Mouse (Mus musculus) forebrain, embryonic 11.5 days (tissue): ENCODE results near the gene Dhodh. TPM values are rescaled to one million over a fixed set of nuclear protein-coding genes. Genes with fewer than 3 reads are reported as not detected.
A peak's percentile ranks its signal among the peaks of the same experiment; 100 is the strongest.

Experiments used
- ATAC-seq: fragments of 200-750 bp; cut with Nextera tagmentation; replicated peaks from 2 replicates; pipeline ENCODE4 v1.8.0; 2017; ENCODE audit warnings: moderate TSS enrichment; ENCODE audit not compliant: low FRiP score
- DNase-seq: peaks from one replicate; pipeline ENCODE4 v3.0.0-alpha.2; 2017; ENCODE audit warnings: low spot score
- H3K27ac ChIP-seq: fragments of 300-500 bp; sonication (generic); 2 replicates; pipeline ENCODE4 v1.5.1; 2014; ENCODE audit warnings: low read depth, low read length
- H3K27me3 ChIP-seq: fragments of 300-500 bp; sonication (generic); 2 replicates; pipeline ENCODE4 v1.6.1; 2014; ENCODE audit warnings: mild to moderate bottlenecking, low read length, mixed read lengths; ENCODE audit not compliant: control insufficient read depth, insufficient read depth
- H3K36me3 ChIP-seq: fragments of 300-500 bp; sonication (generic); 2 replicates; pipeline ENCODE4 v1.6.1; 2014; ENCODE audit warnings: mild to moderate bottlenecking, low read length, moderate library complexity, mixed read lengths; ENCODE audit not compliant: control insufficient read depth, insufficient read depth
- H3K4me1 ChIP-seq: fragments of 300-500 bp; sonication (generic); replicated peaks from 2 replicates; pipeline ENCODE4 v1.6.1; 2014; ENCODE audit warnings: low read length, mixed read lengths; ENCODE audit not compliant: control insufficient read depth, insufficient read depth
- H3K4me2 ChIP-seq: fragments of 300-500 bp; sonication (generic); 2 replicates; pipeline ENCODE4 v1.6.1; 2014; ENCODE audit warnings: low read depth, mild to moderate bottlenecking, low read length, moderate library complexity, mixed read lengths; ENCODE audit not compliant: severe bottlenecking
- H3K4me3 ChIP-seq: fragments of 300-500 bp; sonication (generic); 2 replicates; pipeline ENCODE4 v1.5.1; 2014; ENCODE audit warnings: low read depth, low read length
- H3K9ac ChIP-seq: fragments of 300-500 bp; sonication (generic); 2 replicates; pipeline ENCODE4 v1.6.1; 2014; ENCODE audit warnings: low read length
- H3K9me3 ChIP-seq: fragments of 300-500 bp; sonication (generic); 2 replicates; pipeline ENCODE4 v1.6.1; 2016; ENCODE audit warnings: low read length, mixed read lengths; ENCODE audit not compliant: control insufficient read depth
- WGBS: fragments of 180-500 bp; shearing (Covaris S2); extraction: QIAGEN DNeasy Blood & Tissue Kit; methylation state at CpG from one replicate; pipeline ENCODE4 v1.1.7; 2014; 5-methylcytosine and 5-hydroxymethylcytosine counted together
- polyA plus RNA-seq: library from polyadenylated mRNA; unstranded; fragments of >200 nt; fragmentation: Nextera tagmentation; extraction: Ambion mirVana; gene quantifications from 2 replicates; pipeline ENCODE4 v1.2.1, GENCODE M21; 2014

Dhodh gene
- polyA plus RNA-seq, 1 experiment from 2014 or later: 43.2 TPM

- Histone ChIP-seq H3K4me3 (no peak overlapping the region), H3K4me2 (no peak overlapping the region), H3K27ac (no peak overlapping the region), H3K36me3 (no peaks in the 10 kb centered on the region), H3K4me1 (no peaks in the 10 kb centered on the region), H3K9me3 (no peaks in the 10 kb centered on the region), H3K9ac (no peak overlapping the region), H3K27me3 (no peaks in the 10 kb centered on the region)
- WGBS: 79% methylated on average over 4 of the region's 4 CpGs
- DNase-seq: no peak
- no peak for ATAC-seq
Observed at GRCm38 (mm10) chr8:109576311-109576710, 32.2 kb downstream of the Dhodh start.

- Histone ChIP-seq H3K27ac (no peak overlapping the region), H3K4me2 (no peak overlapping the region), H3K4me1 (peaks cover 5% of the 10 kb centered on the region; the same call in 1 of the 2 replicates), H3K36me3 (no peaks in the 10 kb centered on the region), H3K9me3 (no peaks in the 10 kb centered on the region), H3K27me3 (no peaks in the 10 kb centered on the region), H3K9ac (no peak overlapping the region), H3K4me3 (no peak overlapping the region)
- 92% methylated on average over 12 of the region's 12 CpGs for WGBS
- ATAC-seq (no peak), DNase-seq (no peak)
Observed at GRCm38 (mm10) chr8:109571139-109571538, 37.3 kb downstream of the Dhodh start.

- H3K9ac ChIP-seq: peak within 1 kb of the TSS; percentile 90
- WGBS: under 1% methylated on average over 52 of the region's 52 CpGs
- H3K27me3 ChIP-seq: no peaks in the 10 kb centered on the region
Observed at GRCm38 (mm10) chr8:109565498-109566333, 42.8 kb downstream of the Dhodh start, which contains the start of the genes Dhx38 and Txnl4b. Gene Dhx38 (minus strand): TSS chr8:109565861. Gene Txnl4b (plus strand): TSS chr8:109565892.

GRCm38 (mm10) chr8:109564766-109565165 lies 43.7 kb downstream of the Dhodh start:
- DNase-seq (no peak), ATAC-seq (no peak)
- Histone ChIP-seq H3K9ac (peak overlapping the region; percentile 90), H3K27ac (no peak overlapping the region), H3K4me3 (peak overlapping the region; percentile 91), H3K4me1 (peaks cover 10% of the 10 kb centered on the region; the same call in 1 of the 2 replicates), H3K9me3 (no peaks in the 10 kb centered on the region), H3K27me3 (no peaks in the 10 kb centered on the region), H3K36me3 (peaks cover 8% of the 10 kb centered on the region), H3K4me2 (peak overlapping the region; percentile 88)
- WGBS: 5% methylated on average over 10 of the region's 10 CpGs

More at GRCm38 (mm10) chr8:109565498-109566333, 42.8 kb downstream of the Dhodh start, which contains the start of the genes Dhx38 and Txnl4b:
- no peaks in the 10 kb centered on the region; the same call in 1 of the 2 replicates for H3K36me3 ChIP-seq
- peak within 1 kb of the TSS; percentile 88 for H3K4me2 ChIP-seq
- H3K4me1 ChIP-seq: peaks cover 10% of the 10 kb centered on the region; the same call in 1 of the 2 replicates
- no peaks in the 10 kb centered on the region for H3K9me3 ChIP-seq
- H3K4me3 ChIP-seq: peak within 1 kb of the TSS; percentile 91
- DNase-seq (peak; percentile 96), ATAC-seq (peak; percentile 99)
- H3K27ac ChIP-seq: peak within 1 kb of the TSS; percentile 82

GRCm38 (mm10) chr8:109563881-109564280 lies 44.6 kb downstream of the Dhodh start:
- Histone ChIP-seq H3K4me3 (no peak overlapping the region; the same call in 1 of the 2 replicates), H3K9me3 (no peaks in the 10 kb centered on the region), H3K4me1 (peaks cover 10% of the 10 kb centered on the region; the same call in 1 of the 2 replicates), H3K27me3 (no peaks in the 10 kb centered on the region), H3K36me3 (peaks cover 12% of the 10 kb centered on the region), H3K9ac (no peak overlapping the region), H3K27ac (no peak overlapping the region), H3K4me2 (no peak overlapping the region)
- ATAC-seq: no peak
- WGBS: 76% methylated on average over 2 of the region's 2 CpGs
- DNase-seq: no peak

- WGBS: 54% methylated on average over 3 of the region's 3 CpGs
- ATAC-seq: no peak
- no peak overlapping the region for H3K4me3 ChIP-seq
- no peaks in the 10 kb centered on the region for H3K9me3 ChIP-seq
- H3K9ac ChIP-seq: no peak overlapping the region
- H3K36me3 ChIP-seq: peaks cover 35% of the 10 kb centered on the region
- no peaks in the 10 kb centered on the region for H3K4me1 ChIP-seq
- no peak overlapping the region for H3K4me2 ChIP-seq
- no peaks in the 10 kb centered on the region for H3K27me3 ChIP-seq
- DNase-seq: peak; percentile 67
- no peak overlapping the region for H3K27ac ChIP-seq
Observed at GRCm38 (mm10) chr8:109551663-109552062, 56.8 kb downstream of the Dhodh start.

- 68% methylated on average over 2 of the region's 3 CpGs for WGBS
- Histone ChIP-seq H3K4me1 (no peaks in the 10 kb centered on the region), H3K36me3 (peaks cover 16% of the 10 kb centered on the region; the same call in 1 of the 2 replicates), H3K9ac (no peak overlapping the region), H3K4me2 (no peak overlapping the region), H3K9me3 (no peaks in the 10 kb centered on the region), H3K27me3 (no peaks in the 10 kb centered on the region), H3K4me3 (no peak overlapping the region), H3K27ac (no peak overlapping the region)
- ATAC-seq: no peak
- no peak for DNase-seq
Observed at GRCm38 (mm10) chr8:109544049-109544448, 64.4 kb downstream of the Dhodh start.

- no peaks in the 10 kb centered on the region for H3K4me1 ChIP-seq
- no peak overlapping the region for H3K4me2 ChIP-seq
- 91% methylated on average over 8 of the region's 8 CpGs for WGBS
- H3K36me3 ChIP-seq: peaks cover 12% of the 10 kb centered on the region; the same call in 1 of the 2 replicates
- no peak overlapping the region for H3K27ac ChIP-seq
- no peaks in the 10 kb centered on the region for H3K9me3 ChIP-seq
- ATAC-seq (no peak), DNase-seq (no peak)
- no peak overlapping the region for H3K4me3 ChIP-seq
- no peak overlapping the region for H3K9ac ChIP-seq
- no peaks in the 10 kb centered on the region for H3K27me3 ChIP-seq
Observed at GRCm38 (mm10) chr8:109542748-109543519, 65.5 kb downstream of the Dhodh start.
